Mouse (Mus musculus) heart, postnatal 0 days (tissue): Measurements from ENCODE around the gene 3110082I17Rik. TPM values are rescaled to one million over a fixed set of nuclear protein-coding genes. Genes with fewer than 3 reads are reported as not detected.

Experiments
- ATAC-seq: fragments of 200-750 bp; cut with Nextera tagmentation; 2 replicates; pipeline ENCODE4 v1.8.0; 2017; ENCODE audit warnings: low read depth, moderate number of reproducible peaks, moderate library complexity; ENCODE audit not compliant: insufficient read depth
- DNase-seq: peaks from one replicate; pipeline ENCODE4 v3.0.0-alpha.2; 2016; ENCODE audit warnings: low spot score
- H3K27ac ChIP-seq: fragments of 300-500 bp; sonication (generic); 2 replicates; pipeline ENCODE4 v1.5.1; 2014; ENCODE audit warnings: low read depth, mild to moderate bottlenecking
- H3K27me3 ChIP-seq: fragments of 300-500 bp; sonication (generic); 2 replicates; pipeline ENCODE4 v1.6.1; 2014; ENCODE audit warnings: low read length, mixed read lengths; ENCODE audit not compliant: control insufficient read depth, insufficient read depth
- H3K36me3 ChIP-seq: fragments of 300-500 bp; sonication (generic); replicated peaks from 2 replicates; pipeline ENCODE4 v1.6.1; 2014; ENCODE audit warnings: low read length, mixed read lengths; ENCODE audit not compliant: control insufficient read depth, insufficient read depth
- H3K4me1 ChIP-seq: fragments of 300-500 bp; sonication (generic); 2 replicates; pipeline ENCODE4 v1.6.1; 2014; ENCODE audit warnings: antibody characterized with exemption; ENCODE audit not compliant: control insufficient read depth, insufficient read depth
- H3K4me2 ChIP-seq: fragments of 300-500 bp; sonication (generic); 2 replicates; pipeline ENCODE4 v1.6.1; 2014; ENCODE audit warnings: low read depth, mild to moderate bottlenecking, low read length, moderate library complexity
- H3K4me3 ChIP-seq: fragments of 300-500 bp; sonication (generic); 2 replicates; pipeline ENCODE4 v1.5.1; 2014; ENCODE audit warnings: low read depth, low read length
- H3K9ac ChIP-seq: fragments of 300-500 bp; sonication (generic); replicated peaks from 2 replicates; pipeline ENCODE4 v1.6.1; 2014; ENCODE audit warnings: low read depth, low read length, mixed read lengths
- H3K9me3 ChIP-seq: fragments of 300-500 bp; sonication (generic); replicated peaks from 2 replicates; pipeline ENCODE4 v1.6.1; 2016; ENCODE audit warnings: low read length; ENCODE audit not compliant: control insufficient read depth
- CTCF ChIP-seq: IDR thresholded peaks from 2 replicates; pipeline ENCODE4 v1.5.1; 2016; ENCODE audit warnings: antibody characterized with exemption, control low read depth, low read depth
- EP300 ChIP-seq: IDR thresholded peaks from 2 replicates; pipeline ENCODE4 v1.6.1; 2016; ENCODE audit warnings: antibody characterized with exemption, low read depth
- whole genome bisulfite sequencing: fragments of 180-500 bp; shearing (Covaris S2); extraction: QIAGEN DNeasy Blood & Tissue Kit; methylation state at CpG from one replicate; pipeline ENCODE4 v1.1.7; 2014; 5-methylcytosine and 5-hydroxymethylcytosine counted together
- polyA plus RNA-seq: library from polyadenylated mRNA; unstranded; fragments of >200 nt; fragmentation: Nextera tagmentation; extraction: Ambion mirVana; gene quantifications from 2 replicates; pipeline ENCODE4 v1.2.1, GENCODE M21; 2015
- total RNA-seq: library from RNA; depleted of rRNA; stranded (reverse); fragments of >200 nt; gene quantifications from 2 replicates; pipeline ENCODE4 v1.2.3, GENCODE M21; 2014; ENCODE audit warnings: low replicate concordance

3110082I17Rik gene
- total and polyA plus RNA-seq, 2 experiments from 2014 or later: 5.9 to 10.6 TPM

DNA sequence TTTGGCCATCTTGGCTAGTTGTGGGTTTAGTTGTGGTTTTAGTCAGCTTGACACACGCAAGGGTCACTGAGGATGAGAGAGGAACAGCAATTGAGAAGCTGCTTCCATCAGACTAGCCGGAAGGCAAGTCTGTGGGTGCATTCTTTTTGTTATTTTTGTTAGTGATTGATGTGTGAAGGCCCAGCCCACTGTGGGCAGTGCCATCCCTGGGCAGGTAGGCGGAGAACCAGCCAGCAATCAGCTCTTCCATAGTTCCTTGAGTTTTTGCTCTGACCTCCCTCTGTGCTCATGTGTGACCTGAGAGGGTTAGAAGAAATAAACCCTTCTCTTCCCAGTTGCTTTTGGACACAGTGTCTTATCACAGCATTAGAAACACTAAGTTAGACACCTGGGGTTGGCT lies 87.2 kb downstream of the 3110082I17Rik start:
- Histone ChIP-seq H3K36me3 (no peaks in the 10 kb centered on the region), H3K9me3 (no peaks in the 10 kb centered on the region), H3K4me1 (peaks cover 48% of the 10 kb centered on the region), H3K4me3 (no peak overlapping the region), H3K9ac (no peak overlapping the region), H3K27me3 (no peaks in the 10 kb centered on the region), H3K4me2 (no peak overlapping the region), H3K27ac (no peak overlapping the region)
- TF ChIP-seq CTCF (no peak), EP300 (no peak)
- ATAC-seq (no peak), DNase-seq (no peak)
- 79% methylated on average over 3 of the region's 3 CpGs for WGBS

DNA sequence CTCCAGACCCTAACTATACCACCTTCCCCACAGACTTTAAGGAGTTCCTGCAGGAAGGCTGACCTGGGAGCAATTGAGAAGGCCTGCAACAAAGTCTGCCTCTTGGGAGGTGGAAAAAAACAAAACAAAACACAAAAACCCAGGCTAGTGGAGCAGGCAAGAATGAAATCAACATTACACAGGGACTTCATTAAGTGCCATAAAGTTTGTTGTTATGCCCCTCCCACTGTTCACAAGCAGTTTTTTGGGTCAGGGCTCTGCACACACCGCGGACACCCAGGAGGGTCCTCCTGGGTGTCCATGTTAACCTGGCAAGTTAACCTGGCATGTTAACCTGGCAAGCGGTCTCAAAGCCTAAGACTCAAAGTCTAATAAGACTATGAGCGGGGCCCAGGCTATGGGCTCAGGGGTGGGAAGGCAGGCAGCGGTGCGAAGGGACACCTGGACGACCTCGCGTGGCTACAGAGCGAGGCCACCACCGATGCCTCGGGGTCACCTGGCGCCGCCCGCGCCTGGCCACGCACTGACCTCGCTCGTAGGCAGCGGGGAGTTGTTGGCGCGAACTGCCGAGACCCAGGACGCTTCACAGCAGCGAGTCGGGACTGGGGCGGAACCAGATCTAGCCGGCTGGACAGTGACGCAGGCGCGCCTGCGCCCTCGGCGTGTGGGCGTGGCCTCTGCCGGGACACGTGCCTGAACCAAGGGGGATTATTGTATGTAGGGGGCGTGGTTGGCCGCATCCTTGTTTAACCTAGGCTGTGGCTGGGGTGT lies 88.5 kb downstream of the 3110082I17Rik start:
- H3K4me3 ChIP-seq: peak overlapping the region; percentile 65
- no peaks in the 10 kb centered on the region for H3K27me3 ChIP-seq
- no peaks in the 10 kb centered on the region for H3K9me3 ChIP-seq
- 2% methylated on average over 38 of the region's 39 CpGs for WGBS
- DNase-seq: peak; percentile 94
- TF ChIP-seq EP300 (peak; percentile 64; the same call in 1 of the 2 replicates), CTCF (no peak; the same call in 1 of the 2 replicates)
- ATAC-seq: peak; percentile 94
- peaks cover 35% of the 10 kb centered on the region for H3K4me1 ChIP-seq
- H3K4me2 ChIP-seq: peak overlapping the region; percentile 89
- H3K27ac ChIP-seq: peak overlapping the region; percentile 93
- H3K9ac ChIP-seq: peak overlapping the region; percentile 91
- no peaks in the 10 kb centered on the region for H3K36me3 ChIP-seq

DNA sequence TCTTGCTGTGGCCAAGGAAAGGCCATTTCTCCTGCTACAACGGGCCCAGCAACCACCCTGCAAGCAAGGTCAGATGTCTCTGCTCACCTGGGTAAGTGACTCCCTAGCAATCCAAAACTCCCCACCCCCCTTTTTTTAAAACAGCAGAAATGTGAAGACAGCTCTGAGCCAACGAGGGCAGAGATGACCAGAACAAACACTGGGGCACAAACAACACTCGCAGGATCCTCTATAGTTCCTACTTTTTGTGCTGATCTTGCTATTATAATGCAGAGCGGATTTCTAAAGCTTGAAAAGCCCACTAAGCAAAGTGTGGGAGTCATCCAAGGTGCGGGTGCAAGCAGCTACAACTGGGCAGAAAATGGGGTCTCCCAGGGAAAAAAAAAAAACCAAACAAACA lies 89.2 kb downstream of the 3110082I17Rik start:
- peak overlapping the region; percentile 65; the same call in 1 of the 2 replicates for H3K4me3 ChIP-seq
- DNase-seq (no peak), ATAC-seq (no peak)
- 65% methylated on average over 5 of the region's 5 CpGs for WGBS
- peaks cover 28% of the 10 kb centered on the region for H3K4me1 ChIP-seq
- H3K9ac ChIP-seq: peak overlapping the region; percentile 91
- TF ChIP-seq EP300 (no peak), CTCF (no peak)
- peak overlapping the region; percentile 89 for H3K4me2 ChIP-seq
- H3K9me3 ChIP-seq: no peaks in the 10 kb centered on the region
- H3K27me3 ChIP-seq: no peaks in the 10 kb centered on the region
- H3K36me3 ChIP-seq: no peaks in the 10 kb centered on the region
- peak overlapping the region; percentile 93; the same call in 1 of the 2 replicates for H3K27ac ChIP-seq

DNA sequence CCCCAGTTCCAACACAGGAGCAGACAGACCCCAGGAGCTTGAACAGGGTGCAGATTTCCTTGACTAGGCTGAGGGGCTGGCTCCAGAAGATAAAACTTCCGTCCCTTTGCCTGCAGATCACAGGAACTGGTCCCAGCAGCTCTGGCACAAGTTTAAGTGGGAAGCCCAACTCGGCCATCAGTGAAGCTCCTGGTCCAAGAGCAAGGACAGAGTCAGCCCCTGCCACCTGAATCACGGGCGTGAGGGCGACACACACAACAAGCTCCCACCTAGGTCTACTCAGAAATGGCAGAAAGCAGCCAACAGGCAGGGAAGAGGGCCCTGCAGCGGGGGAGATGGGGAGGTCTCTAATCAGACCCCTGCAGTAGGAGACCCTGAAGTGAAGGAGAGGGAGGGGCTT lies 90.0 kb downstream of the 3110082I17Rik start:
- Histone ChIP-seq H3K4me2 (no peak overlapping the region), H3K27ac (no peak overlapping the region), H3K9me3 (no peaks in the 10 kb centered on the region), H3K36me3 (no peaks in the 10 kb centered on the region), H3K27me3 (no peaks in the 10 kb centered on the region), H3K9ac (no peak overlapping the region), H3K4me3 (no peak overlapping the region), H3K4me1 (peaks cover 22% of the 10 kb centered on the region)
- DNase-seq (no peak), ATAC-seq (no peak)
- TF ChIP-seq CTCF: no peak
- TF ChIP-seq EP300: no peak
- WGBS: 73% methylated on average over 6 of the region's 6 CpGs

DNA sequence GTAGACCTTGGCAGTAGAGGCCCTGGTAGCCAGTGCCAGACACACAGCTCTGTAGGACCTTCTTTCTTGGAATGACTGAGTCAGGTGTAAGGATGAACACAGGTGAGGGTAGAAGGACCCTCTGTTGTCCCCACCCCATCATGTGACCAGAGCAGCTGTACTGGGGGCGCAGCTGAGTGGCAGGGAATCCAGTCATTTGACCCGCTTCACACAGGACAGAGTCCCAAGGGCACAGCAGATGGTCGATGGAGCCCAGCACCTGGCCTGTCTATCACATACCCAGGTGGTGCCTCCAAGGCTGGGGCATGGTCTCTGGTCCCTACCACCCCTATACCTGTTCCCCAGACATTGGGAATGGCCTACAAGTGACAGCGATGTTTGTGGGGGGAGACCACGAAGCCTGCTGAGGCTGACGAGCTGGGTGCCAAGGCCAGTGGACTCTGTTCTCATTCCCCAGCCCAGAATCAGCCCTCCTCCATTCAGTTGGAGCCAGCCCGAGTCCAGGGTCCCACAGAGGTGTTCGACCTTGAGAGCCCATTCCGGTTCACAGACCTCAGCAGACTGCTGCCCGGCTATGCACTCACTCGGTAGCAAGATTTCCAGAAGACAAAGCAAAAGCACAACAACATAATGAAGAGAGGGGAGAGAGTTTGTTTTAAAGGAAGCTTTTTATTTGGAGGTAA lies 91.5 kb downstream of the 3110082I17Rik start:
- Histone ChIP-seq H3K36me3 (no peaks in the 10 kb centered on the region), H3K27ac (no peak overlapping the region), H3K9ac (no peak overlapping the region), H3K9me3 (no peaks in the 10 kb centered on the region), H3K4me3 (no peak overlapping the region), H3K4me1 (peaks cover 28% of the 10 kb centered on the region), H3K4me2 (no peak overlapping the region), H3K27me3 (no peaks in the 10 kb centered on the region)
- WGBS: 78% methylated on average over 11 of the region's 11 CpGs
- no peak for ATAC-seq
- no peak for TF ChIP-seq EP300
- TF ChIP-seq CTCF: no peak
- no peak for DNase-seq
